Mouse (Mus musculus) hindbrain, embryonic 14.5 days (tissue): ENCODE results near the gene Olfr109. TPM values are rescaled to one million over a fixed set of nuclear protein-coding genes. Genes with fewer than 3 reads are reported as not detected.

Experiments
- ATAC-seq: fragments of 200-750 bp; cut with Nextera tagmentation; 2 replicates; pipeline ENCODE4 v1.8.0; 2017; ENCODE audit warnings: moderate number of reproducible peaks, mild to moderate bottlenecking, moderate TSS enrichment, moderate library complexity; ENCODE audit not compliant: low FRiP score
- DNase-seq: peaks from one replicate; pipeline ENCODE4 v3.0.0-alpha.2; 2015; ENCODE audit warnings: low spot score
- H3K27ac ChIP-seq: fragments of 300-500 bp; sonication (generic); 2 replicates; pipeline ENCODE4 v1.5.1; 2014; ENCODE audit warnings: mild to moderate bottlenecking, moderate library complexity
- H3K27me3 ChIP-seq: fragments of 300-500 bp; sonication (generic); 2 replicates; pipeline ENCODE4 v1.6.1; 2014; ENCODE audit warnings: mild to moderate bottlenecking, low read length, mixed read lengths; ENCODE audit not compliant: control insufficient read depth, insufficient read depth
- H3K36me3 ChIP-seq: fragments of 300-500 bp; sonication (generic); replicated peaks from 2 replicates; pipeline ENCODE4 v1.6.1; 2014; ENCODE audit not compliant: control insufficient read depth, insufficient read depth
- H3K4me1 ChIP-seq: fragments of 300-500 bp; sonication (generic); replicated peaks from 2 replicates; pipeline ENCODE4 v1.6.1; 2014; ENCODE audit warnings: antibody characterized with exemption, low read length, mixed read lengths; ENCODE audit not compliant: control insufficient read depth, insufficient read depth
- H3K4me2 ChIP-seq: fragments of 300-500 bp; sonication (generic); replicated peaks from 2 replicates; pipeline ENCODE4 v1.6.1; 2014; ENCODE audit warnings: mild to moderate bottlenecking, moderate library complexity
- H3K4me3 ChIP-seq: fragments of 300-500 bp; sonication (generic); replicated peaks from 2 replicates; pipeline ENCODE4 v1.5.1; 2014; ENCODE audit warnings: mild to moderate bottlenecking, low read length
- H3K9ac ChIP-seq: fragments of 300-500 bp; sonication (generic); 2 replicates; pipeline ENCODE4 v1.6.1; 2014
- H3K9me3 ChIP-seq: fragments of 300-500 bp; sonication (generic); 2 replicates; pipeline ENCODE4 v1.6.1; 2016; ENCODE audit warnings: low read length; ENCODE audit not compliant: control insufficient read depth
- WGBS: fragments of 180-500 bp; shearing (Covaris S2); extraction: QIAGEN DNeasy Blood & Tissue Kit; methylation state at CpG from one replicate; pipeline ENCODE4 v1.1.7; 2014; 5-methylcytosine and 5-hydroxymethylcytosine counted together
- polyA plus RNA-seq: library from polyadenylated mRNA; unstranded; fragments of >200 nt; fragmentation: Nextera tagmentation; extraction: Ambion mirVana; gene quantifications from 2 replicates; pipeline ENCODE4 v1.2.1, GENCODE M21; 2014

Olfr109 gene
- polyA plus RNA-seq = not detected in 2 replicates

DNA sequence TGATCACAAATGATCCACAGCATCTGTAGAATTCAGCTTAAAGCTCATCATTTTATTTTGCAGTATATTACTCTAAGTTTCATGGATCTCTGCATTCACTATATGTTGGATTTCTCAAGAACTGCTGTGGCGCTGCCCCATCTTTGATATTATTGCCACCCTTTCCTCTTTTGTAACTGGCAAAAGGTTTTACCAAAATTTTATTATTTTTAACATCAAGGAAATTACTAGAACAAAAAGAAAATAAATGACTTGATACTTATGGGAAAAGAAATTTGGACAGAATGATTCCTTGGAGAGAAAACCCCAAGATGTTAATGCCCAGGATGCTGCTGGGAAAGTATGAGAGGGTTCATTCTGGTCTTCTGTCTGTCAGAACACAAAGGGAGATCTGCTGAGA lies at the start of gene Olfr109:
TSS of gene Olfr109 (plus strand) at position 301 of the 400 bp plus-strand sequence.
- WGBS = 92% methylated on average over 1 of the region's 1 CpGs
- no peak for ATAC-seq
- no peak for DNase-seq

DNA sequence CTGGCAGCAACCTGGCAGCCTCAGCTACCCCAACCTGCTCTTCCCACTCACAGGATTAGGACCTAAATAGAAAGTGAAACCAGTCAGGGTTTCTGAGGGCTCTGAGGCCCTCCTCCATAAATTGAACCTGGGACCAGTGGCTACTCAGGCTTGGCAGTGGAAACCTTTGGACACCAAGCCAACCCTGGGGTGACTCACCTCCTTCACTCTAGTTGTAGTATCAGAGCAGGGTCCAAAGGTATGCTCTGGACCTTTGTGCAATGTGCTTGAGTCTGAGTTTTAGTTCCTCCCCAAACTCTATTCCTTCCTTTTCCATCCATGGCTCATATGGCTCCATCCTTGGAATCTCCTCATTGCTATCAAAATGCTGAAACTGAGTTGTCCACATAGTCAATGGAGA lies 45.3 kb upstream of the Olfr109 start:
- DNase-seq (no peak), ATAC-seq (no peak)
- H3K36me3 ChIP-seq = no peaks in the 10 kb centered on the region
- no peak overlapping the region for H3K4me3 ChIP-seq
- H3K27me3 ChIP-seq = no peaks in the 10 kb centered on the region
- no peak overlapping the region for H3K27ac ChIP-seq
- no peaks in the 10 kb centered on the region for H3K4me1 ChIP-seq
- no peak overlapping the region for H3K9ac ChIP-seq
- H3K4me2 ChIP-seq = no peak overlapping the region
- H3K9me3 ChIP-seq = no peaks in the 10 kb centered on the region

More for the DNA sequence above, at the start of gene Olfr109:
- Histone ChIP-seq H3K36me3 (no peaks in the 10 kb centered on the region), H3K4me2 (no peak within 1 kb of the TSS), H3K4me3 (no peak within 1 kb of the TSS), H3K9me3 (no peaks in the 10 kb centered on the region), H3K9ac (no peak within 1 kb of the TSS), H3K4me1 (no peaks in the 10 kb centered on the region), H3K27ac (no peak within 1 kb of the TSS), H3K27me3 (no peaks in the 10 kb centered on the region)

GRCm38 (mm10) chr17:37445180-37445579 lies 13.5 kb upstream of the Olfr109 start, which contains the start of gene Olfr108:
TSS of gene Olfr108 (plus strand) at chr17:37445480.
- 88% methylated on average over 1 of the region's 1 CpGs for WGBS
- Histone ChIP-seq H3K27me3 (no peaks in the 10 kb centered on the region), H3K4me1 (no peaks in the 10 kb centered on the region), H3K4me2 (no peak within 1 kb of the TSS), H3K9ac (no peak within 1 kb of the TSS), H3K4me3 (no peak within 1 kb of the TSS), H3K9me3 (no peaks in the 10 kb centered on the region), H3K36me3 (no peaks in the 10 kb centered on the region), H3K27ac (no peak within 1 kb of the TSS)
- ATAC-seq (no peak), DNase-seq (no peak)

- WGBS = 86% methylated on average over 2 of the region's 2 CpGs
Observed at GRCm38 (mm10) chr17:37483452-37483851, 24.7 kb downstream of the Olfr109 start, which contains the start of gene H2-M2. TSS of gene H2-M2 (minus strand) at chr17:37483552.

DNA sequence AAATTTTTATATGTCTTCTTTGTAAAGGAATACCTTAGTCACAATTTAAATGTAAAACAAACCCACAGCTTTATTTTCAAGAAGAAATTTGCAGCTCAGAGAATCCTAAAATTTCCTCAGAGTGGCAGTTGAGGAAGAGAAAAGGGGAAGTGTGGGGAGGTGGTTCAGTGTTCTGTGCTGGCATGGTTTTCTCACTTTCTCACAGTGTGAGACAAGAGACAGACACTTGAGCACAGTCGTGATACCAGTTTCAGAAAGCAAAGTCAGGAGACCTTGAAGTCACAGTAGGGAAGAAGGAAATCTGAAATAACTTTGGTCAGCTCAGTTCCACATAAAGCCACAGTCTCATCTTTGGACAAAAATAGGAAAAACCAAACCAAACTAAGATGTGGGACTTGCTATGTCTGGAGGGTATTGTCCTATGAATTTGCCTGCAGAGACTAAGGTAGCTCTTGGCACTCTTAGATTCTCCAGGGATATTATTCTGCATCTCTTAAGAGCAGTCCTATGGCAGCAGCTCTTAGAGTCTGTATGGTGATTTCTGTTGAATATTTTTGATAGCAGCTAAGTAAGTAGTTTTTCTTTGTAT lies 33.3 kb downstream of the Olfr109 start, which contains the start of gene Olfr110:
TSS of gene Olfr110 (plus strand) at position 539 of the 589 bp plus-strand sequence.
- no peaks in the 10 kb centered on the region for H3K9me3 ChIP-seq
- ATAC-seq (no peak), DNase-seq (no peak)
- H3K4me1 ChIP-seq = no peaks in the 10 kb centered on the region
- no peaks in the 10 kb centered on the region for H3K27me3 ChIP-seq
- H3K27ac ChIP-seq = no peak within 1 kb of the TSS
- WGBS = 62% methylated on average over 1 of the region's 1 CpGs
- H3K9ac ChIP-seq = no peak within 1 kb of the TSS
- no peak within 1 kb of the TSS for H3K4me3 ChIP-seq
- H3K36me3 ChIP-seq = no peaks in the 10 kb centered on the region
- H3K4me2 ChIP-seq = no peak within 1 kb of the TSS

More at GRCm38 (mm10) chr17:37483452-37483851, 24.7 kb downstream of the Olfr109 start, which contains the start of gene H2-M2:
- Histone ChIP-seq H3K36me3 (no peaks in the 10 kb centered on the region), H3K9ac (no peak within 1 kb of the TSS), H3K9me3 (no peaks in the 10 kb centered on the region), H3K4me1 (no peaks in the 10 kb centered on the region), H3K27me3 (no peaks in the 10 kb centered on the region), H3K27ac (no peak within 1 kb of the TSS), H3K4me2 (no peak within 1 kb of the TSS), H3K4me3 (no peak within 1 kb of the TSS)
- ATAC-seq (no peak), DNase-seq (no peak)

DNA sequence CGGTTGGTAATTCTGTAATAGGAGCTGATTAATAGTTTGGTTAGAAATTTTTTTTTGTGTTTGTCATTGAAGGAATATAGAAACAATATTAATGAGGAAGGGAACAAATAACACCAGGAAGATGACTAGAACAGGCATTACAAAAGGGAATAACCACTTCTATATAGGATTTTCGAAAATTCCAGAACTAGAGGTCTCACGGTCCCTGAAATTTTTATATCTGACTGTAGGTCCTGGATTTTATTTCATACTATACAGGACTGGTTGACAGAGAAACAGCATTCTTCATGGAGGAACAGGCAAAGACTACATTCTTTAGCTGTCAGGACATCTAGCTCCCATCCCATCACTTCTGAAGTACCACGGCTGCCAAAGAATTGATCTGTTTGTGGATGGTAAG lies 49.0 kb downstream of the Olfr109 start, which contains the start of gene Olfr111:
TSS of gene Olfr111 (plus strand) at position 301 of the 400 bp plus-strand sequence.
- H3K36me3 ChIP-seq = no peaks in the 10 kb centered on the region
- no peak within 1 kb of the TSS for H3K4me3 ChIP-seq
- no peak within 1 kb of the TSS for H3K9ac ChIP-seq
- H3K4me1 ChIP-seq = no peaks in the 10 kb centered on the region
- H3K4me2 ChIP-seq = no peak within 1 kb of the TSS
- ATAC-seq (no peak), DNase-seq (no peak)
- H3K27me3 ChIP-seq = no peaks in the 10 kb centered on the region
- H3K27ac ChIP-seq = no peak within 1 kb of the TSS
- WGBS = 89% methylated on average over 4 of the region's 4 CpGs
- H3K9me3 ChIP-seq = no peaks in the 10 kb centered on the region

Other genes starting within 250 kb of the Olfr109 start
- gene Olfr95, start 245.8 kb upstream of the Olfr109 start, polyA plus RNA-seq = not detected in 2 replicates
- not detected in 2 replicates for gene Olfr96, start 238.8 kb upstream of the Olfr109 start, polyA plus RNA-seq
- not detected in 2 replicates for gene Olfr97, start 221.6 kb upstream of the Olfr109 start, polyA plus RNA-seq
- gene Olfr98, start 195.2 kb upstream of the Olfr109 start, polyA plus RNA-seq = not detected in 2 replicates
- gene H2-M3, start 188.7 kb upstream of the Olfr109 start, polyA plus RNA-seq = 0.90 and 1.8 TPM in 2 replicates
- not detected in 2 replicates for gene Olfr99, start 175.5 kb upstream of the Olfr109 start, polyA plus RNA-seq
- not detected in 2 replicates for gene Olfr101, start 154.6 kb upstream of the Olfr109 start, polyA plus RNA-seq
- not detected in 2 replicates for gene Olfr102, start 141.9 kb upstream of the Olfr109 start, polyA plus RNA-seq
- not detected in 2 replicates for gene Olfr103, start 119.2 kb upstream of the Olfr109 start, polyA plus RNA-seq
- not detected in 2 replicates for gene Olfr104-ps, start 99.3 kb upstream of the Olfr109 start, polyA plus RNA-seq
- gene Olfr105-ps, start 79.9 kb upstream of the Olfr109 start, polyA plus RNA-seq = not detected in 2 replicates
- gene Olfr106-ps, start 68.5 kb upstream of the Olfr109 start, polyA plus RNA-seq = not detected in 2 replicates
- gene Olfr107, start 59.7 kb upstream of the Olfr109 start, polyA plus RNA-seq = not detected in 2 replicates
- gene Olfr108, start 13.4 kb upstream of the Olfr109 start, polyA plus RNA-seq = not detected in 2 replicates
- gene H2-M2, start 24.6 kb downstream of the Olfr109 start, polyA plus RNA-seq = not detected in 2 replicates
- gene Olfr110, start 33.6 kb downstream of the Olfr109 start, polyA plus RNA-seq = not detected in 2 replicates
- gene Olfr111, start 49.1 kb downstream of the Olfr109 start, polyA plus RNA-seq = not detected in 2 replicates
- not detected in 2 replicates for gene Olfr112, start 110.5 kb downstream of the Olfr109 start, polyA plus RNA-seq
- not detected in 2 replicates for gene Olfr113, start 118.7 kb downstream of the Olfr109 start, polyA plus RNA-seq
- not detected in 2 replicates for gene Olfr114, start 133.8 kb downstream of the Olfr109 start, polyA plus RNA-seq
- gene Olfr115, start 168.2 kb downstream of the Olfr109 start, polyA plus RNA-seq = not detected in 2 replicates
- not detected in 2 replicates for gene Olfr116, start 168.3 kb downstream of the Olfr109 start, polyA plus RNA-seq
- not detected in 2 replicates for gene Olfr117, start 204.9 kb downstream of the Olfr109 start, polyA plus RNA-seq
- not detected in 2 replicates for gene Olfr118, start 208.1 kb downstream of the Olfr109 start, polyA plus RNA-seq
- not detected in 2 replicates for gene Olfr119, start 237.6 kb downstream of the Olfr109 start, polyA plus RNA-seq